Mouse (Mus musculus) ES-CJ7 (cell line): ENCODE measurements around the gene Zfp978.
"Not testable (repeated sequence)": the region's sequence is repeated elsewhere in the genome, so short reads cannot be mapped to it uniquely, and the experiment has no call there.

Source experiments
- DNase-seq: peaks from one replicate; pipeline ENCODE4 v3.0.0; 2011; ENCODE audit warnings: low read depth, low spot score

Zfp978 gene

DNA sequence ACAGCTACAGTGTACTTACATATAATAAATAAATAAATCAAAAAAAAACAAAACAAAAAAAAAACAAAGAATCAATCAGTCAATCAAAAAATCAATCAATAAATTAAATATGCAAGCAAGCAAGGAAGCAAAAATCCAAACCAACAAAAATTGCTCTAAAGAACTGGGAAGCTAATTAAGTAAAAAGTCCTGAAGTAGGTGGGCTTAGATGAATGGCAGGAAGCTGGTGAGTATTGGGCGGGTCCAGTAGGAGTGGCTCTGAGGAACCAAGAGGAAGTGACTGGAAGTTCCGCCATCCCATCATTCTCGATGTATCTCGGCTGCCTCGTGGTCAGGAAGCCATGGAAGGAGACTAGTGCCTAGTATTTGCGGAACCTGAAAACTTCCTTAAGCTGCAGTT, at the start of gene Zfp978:
Zfp978 (plus strand) TSS at position 301 of the 400 bp plus-strand sequence.
- not testable (repeated sequence) for DNase-seq

DNA sequence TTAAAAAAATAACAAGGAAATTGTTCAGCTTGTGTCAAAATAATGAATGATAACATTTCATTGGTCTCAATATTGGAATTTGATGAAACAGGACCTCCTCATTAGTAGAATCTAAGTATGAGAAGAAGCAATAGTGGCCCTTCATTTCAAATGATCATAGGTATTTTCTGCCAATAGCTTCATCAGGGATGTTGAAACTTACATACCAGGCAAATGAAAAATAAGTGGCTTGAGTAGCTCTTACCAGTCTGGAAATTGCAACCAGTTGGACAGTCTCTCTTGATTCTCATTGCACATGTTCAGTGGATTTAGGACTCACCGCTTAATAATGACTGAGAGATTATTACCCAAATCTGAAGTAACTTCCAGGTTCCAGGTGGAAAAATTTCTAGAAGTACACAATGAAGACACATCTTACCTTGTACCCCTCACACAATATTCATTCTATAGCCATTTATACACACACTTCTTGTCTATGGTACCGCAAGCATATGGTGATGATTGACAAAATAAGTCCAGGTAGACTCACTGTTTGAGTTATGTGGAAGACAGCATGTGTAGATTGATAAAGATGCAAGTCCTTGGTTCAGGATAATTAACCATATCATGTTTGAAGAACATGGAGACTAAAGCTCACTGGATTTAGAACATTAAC, 25.9 kb upstream of the Zfp978 start:
- not testable (repeated sequence) for DNase-seq

DNA sequence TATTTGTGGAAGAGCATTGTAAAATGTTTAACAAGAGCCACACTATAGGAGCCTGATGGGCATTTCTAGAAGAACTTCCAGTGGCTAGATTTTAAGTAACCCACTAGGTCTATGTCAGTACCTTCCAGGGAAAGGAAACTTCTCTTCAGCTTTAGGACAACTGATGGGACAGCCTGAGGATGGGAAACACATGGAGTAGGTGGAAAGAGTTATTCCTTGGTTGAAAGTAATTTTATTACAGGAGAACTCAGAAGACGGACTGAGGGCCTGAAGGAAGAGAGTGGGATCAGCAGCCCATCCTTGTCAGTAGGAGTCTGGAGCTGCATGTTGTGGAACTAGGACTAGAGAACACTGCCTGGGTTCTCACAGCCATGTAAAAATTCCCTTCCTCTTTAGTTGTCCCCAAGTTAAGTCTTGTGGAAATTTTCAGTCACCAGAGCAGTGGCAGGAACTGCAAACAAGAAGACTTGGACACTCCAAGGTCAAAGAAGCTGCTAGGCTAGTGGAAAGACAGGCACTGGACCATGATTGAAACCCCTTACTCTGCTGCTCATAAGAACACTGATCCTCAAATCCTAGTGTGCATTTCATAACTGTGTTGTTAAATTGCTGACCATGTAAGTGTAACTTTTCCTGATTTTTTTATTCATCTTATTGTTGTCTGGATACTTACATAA, 25.3 kb upstream of the Zfp978 start:
- peak; percentile 33 for DNase-seq

DNA sequence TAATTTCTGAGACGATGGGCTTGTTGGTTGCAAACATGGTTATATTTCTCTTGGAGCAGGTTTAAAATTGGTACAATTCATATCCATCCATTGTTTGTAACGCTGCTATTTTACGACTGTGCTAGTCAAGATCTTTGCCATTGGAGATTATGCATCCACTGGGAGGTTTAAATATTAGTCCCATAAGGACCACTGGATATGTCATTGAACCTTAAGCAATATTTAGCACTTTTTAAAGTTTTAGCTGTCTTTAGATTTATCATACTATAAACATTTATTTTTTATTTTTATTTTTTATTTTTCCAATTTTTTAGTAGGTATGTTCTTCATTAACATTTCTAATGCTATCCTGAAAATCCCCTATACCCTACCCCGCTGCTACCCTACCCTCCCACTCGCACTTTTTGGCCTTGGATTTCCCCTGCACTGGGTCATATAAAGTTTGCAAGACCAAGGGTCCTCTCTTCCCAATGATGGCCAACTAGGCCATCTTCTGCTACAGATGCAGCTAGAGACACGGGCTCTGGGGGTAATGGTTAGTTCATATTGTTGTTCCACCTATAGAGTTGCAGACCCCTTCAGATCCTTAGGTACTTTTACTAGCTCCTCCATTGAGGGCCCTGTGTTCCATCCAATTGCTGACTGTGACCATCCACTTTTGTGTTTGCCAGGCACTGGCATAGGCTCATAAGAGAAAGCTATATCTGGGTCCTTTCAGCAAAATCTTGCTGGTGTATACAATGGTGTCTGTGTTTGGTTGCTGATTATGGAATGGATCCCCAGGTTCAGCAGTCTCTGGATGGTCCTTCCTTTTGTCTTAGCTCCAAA, 24.5 kb upstream of the Zfp978 start:
- not testable (repeated sequence) for DNase-seq

DNA sequence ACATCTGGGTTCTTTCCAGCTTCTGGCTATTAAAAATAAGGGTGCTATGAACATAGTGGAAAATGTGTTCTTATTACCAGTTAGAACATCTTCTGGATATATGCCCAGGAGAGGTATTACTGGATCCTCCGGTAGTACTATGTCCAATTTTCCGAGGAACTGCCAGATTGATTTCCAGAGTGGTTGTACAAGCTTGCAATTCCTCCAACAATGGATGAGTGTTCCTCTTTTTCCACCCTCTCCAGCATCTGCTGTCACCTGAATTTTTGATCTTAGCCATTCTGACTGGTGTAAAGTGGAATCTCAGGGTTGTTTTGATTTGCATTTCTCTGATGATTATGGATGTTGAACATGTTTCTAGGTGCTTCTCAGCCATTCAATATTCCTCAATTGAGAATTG, 23.6 kb upstream of the Zfp978 start:
- not testable (repeated sequence) for DNase-seq

DNA sequence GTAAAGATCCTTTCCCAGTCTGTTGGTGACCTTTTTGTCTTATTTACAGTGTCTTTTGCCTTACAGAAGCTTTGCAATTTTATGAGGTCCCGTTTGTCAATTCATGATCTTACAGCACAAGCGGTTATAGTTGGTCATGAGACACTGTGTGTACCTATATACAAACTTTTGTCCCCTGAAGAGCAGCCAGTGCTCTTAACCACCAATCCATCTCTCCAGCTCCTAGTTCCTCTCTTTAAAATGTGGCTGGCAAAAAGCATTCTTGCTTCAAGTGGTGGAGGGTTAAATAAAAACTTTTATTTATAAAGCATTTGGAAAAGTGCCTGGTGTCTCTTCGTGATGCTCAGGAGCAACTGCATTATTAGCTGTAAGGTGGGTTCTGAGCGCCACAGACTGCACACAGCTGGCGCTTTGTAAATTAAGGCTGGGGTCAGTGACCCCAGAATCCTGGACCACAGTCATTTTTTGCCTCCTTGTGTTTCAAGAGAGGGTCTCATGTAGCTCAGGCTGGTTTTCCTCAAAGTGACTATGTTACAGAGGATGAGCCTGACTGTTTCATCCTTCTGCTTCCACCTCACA, 23.0 kb upstream of the Zfp978 start:
- DNase-seq: no peak

DNA sequence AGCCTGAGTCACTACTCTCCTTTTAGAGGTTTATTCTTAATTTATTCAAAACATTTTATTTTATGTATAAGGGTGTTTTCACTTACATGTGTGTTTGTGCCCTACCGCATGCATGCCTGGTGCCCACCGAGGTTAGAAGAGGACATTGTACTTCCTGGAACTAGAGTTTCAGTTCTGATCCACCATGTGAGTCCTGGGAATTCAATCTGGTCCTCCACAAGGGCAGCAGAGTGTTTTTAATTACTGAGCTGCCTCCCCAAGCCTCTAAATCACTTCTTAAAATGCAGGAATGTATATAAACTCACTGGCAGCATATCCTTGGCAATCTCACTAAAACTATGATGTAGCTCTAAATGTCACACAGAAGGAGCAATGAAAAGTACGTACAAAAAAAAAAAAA, 22.4 kb upstream of the Zfp978 start:
- not testable (repeated sequence) for DNase-seq

DNA sequence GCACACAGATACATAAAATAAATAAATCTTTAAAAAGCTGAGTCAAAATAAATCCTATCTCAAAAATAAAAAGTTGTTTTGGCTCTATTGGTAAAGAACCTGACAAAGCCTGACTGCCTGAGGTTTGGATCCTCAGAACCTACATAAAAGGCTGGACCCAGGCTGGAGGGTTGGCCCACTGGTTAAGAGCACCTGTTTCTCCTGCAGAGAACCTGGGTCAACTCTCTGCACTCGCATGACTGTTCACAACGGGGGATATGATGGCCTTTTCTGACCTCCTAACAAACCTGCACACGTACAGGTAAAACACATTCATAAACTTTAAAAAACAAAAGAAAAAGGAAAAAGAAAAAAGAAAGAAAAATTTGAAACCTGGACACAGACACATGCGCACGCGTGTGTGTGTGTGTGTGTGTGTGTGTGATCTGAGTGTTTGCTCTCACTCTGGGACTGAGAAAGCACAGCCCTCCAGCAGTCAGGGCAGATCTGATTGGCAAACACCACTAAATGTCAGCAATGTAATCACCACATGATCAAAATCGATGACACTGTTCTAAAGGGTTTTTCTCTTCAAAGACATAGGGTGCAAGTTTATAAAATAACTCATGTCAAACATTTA, 21.4 kb upstream of the Zfp978 start:
- not testable (repeated sequence) for DNase-seq

DNA sequence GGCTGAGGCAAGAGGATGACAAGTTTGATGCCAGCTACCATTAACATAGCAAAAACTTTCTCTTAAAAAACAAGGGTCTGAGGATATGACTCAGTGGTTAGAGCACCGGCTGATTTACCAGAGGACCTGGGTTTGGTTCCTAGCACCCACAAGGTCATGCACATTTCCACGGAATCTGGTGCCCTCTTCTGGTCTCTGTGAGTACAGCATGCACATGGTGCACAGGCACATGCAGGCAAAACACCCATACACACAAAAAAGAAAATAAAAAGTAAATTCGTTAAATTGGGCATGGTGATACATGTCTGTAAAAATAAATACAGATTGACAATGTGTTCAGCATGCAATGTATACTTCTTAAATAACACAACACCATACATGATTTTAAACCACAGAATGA, 20.9 kb upstream of the Zfp978 start:
- peak; percentile 65 for DNase-seq

DNA sequence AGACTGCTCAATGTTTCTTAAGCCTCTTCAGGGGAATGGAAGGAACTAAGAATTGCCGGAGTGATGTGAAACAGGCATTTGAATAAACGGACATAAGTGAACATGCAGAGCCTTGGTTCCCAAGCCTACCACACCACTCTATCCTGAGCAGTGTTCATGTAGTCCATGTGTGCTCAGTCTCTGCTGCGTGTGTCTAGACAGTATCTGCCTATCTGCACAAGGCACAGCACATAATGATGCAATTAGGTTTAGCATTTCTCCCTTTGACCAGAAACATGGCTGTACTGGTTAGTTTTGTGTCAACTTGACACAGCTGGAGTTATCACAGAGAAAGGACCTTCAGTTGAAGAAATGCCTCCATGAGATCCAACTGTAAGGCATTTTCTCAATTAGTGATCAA, 20.2 kb upstream of the Zfp978 start:
- DNase-seq: not testable (repeated sequence)

DNA sequence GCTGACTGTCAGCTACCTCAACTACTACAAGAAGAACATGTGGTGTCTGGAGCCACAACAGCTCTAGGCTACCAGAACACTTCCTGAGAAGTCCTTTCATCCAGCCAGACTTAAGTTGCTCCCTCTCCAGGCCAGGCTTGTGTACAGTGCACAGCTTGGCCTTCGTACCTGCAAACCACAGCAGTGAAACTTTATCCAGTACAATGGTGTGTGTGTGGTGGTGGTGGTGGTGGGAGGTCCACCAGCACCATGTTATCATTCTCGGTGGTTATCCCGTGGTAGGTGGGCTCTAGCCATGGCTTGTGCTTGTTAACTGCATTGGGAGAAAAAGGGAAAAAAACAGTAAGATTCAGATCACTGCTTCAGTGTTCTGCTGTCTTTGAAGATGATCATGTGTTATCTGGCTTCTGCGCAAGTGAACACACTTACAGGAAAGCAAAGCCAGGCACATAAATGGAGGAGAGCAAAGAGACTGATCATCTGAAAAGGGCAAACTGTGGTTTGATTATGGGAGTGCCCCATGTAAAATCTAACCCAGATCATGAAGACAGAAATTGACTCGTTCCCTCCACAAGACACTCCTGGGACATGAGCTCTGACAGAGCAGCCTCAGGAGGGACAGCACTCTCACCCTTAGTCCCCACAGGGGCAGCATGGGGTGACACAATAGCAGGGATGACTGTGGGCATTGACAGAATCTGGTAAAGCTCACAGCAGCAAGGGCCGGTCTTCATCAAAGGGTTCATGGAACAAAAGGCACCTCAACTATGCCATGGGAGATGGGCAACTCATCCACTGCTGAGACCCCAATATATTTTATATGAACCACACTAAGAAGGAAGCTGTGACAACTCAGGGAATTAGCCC, 17.8 kb upstream of the Zfp978 start:
- peak; percentile 35 for DNase-seq

DNA sequence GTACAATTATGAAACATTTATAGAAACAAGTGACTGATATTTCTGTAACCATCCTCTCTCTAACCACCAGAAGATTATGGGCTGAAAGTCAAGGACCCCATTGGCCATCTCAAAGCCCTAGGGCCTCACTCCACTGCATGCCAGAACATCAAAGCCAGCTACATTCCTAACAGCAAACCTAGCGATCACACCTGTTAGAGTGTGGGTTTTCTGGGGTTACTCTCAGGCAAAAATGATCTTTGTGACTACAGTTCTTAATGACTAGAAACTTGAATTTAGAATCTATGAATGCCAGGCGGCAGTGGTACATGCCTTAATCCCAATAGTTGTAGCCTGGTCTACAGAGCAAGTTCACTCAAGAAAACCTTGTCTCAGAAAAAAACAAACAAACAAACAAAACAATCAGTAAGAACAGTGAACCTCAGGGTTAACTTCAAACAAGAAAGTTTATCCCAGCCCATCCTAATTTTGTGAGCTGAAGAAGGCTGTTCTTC, 16.0 kb upstream of the Zfp978 start:
- DNase-seq: not testable (repeated sequence)

DNA sequence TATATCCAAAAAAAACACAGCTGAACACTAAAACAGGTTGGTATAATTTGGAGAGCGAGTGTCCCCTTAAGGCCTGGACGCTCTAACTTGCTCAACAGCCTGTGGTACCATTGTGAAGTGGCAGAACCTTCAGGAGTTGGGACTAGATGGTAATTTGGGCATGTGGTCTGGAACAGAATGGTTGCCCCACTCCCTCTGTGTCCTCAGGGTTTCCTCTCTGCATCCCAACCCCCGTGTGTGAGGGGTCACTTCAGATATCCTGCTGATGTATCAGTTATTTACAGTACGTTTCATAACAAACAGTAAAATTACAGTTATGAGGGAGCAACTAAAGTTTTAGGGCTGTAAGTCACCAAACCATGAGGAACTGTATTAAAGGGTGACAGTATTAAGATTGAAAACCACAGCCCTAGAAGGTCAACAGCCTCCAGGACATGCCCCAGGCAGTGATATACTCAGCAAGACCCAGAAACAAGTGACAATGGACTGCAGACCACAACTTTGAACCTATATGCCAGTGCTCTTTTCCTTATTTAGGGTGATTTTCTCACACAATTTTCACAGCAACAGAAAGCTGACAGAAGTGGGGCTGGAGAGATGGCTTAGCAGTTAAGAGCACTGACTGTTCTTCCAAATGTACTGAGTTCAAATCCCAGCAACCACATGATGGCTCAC, 14.6 kb upstream of the Zfp978 start:
- DNase-seq: not testable (repeated sequence)

DNA sequence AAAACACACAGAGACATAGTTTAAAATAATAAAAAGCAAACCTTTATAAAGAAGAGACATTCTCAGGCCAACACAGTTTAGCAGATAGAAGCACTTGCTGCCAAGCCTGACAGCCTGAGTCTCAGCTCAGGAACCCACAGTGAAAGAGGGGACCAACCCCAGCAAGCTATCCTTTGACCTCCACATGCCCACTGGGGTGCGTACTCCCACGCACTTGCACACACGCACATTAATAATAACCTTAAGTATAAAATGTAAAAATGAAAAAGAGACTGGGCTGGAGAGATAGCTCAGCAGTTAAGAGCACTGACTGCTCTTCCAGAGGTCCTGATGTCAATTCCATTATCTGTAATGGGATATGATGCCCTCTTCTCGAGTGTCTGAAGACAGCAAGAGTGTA, 13.8 kb upstream of the Zfp978 start:
- DNase-seq: not testable (repeated sequence)

DNA sequence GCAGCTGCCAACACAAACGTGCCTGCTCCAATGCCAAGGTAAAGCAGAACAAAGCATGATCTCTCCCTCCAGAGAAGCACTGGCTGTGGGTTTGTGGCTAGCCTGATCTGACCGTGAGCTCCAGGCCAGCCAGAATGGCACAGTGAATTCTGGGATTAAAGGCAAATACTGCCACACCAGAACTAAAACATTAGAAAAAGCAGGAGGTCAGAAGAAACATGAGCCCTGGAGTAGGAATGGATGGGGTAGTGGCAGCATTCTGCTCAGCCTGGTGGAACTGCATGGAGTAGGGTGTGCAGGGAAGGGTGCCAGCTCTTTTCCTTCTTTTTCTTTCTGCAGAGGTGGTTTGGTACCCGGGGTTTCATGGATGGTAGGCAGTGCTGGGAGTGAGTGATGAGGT, 13.2 kb upstream of the Zfp978 start:
- not testable (repeated sequence) for DNase-seq

DNA sequence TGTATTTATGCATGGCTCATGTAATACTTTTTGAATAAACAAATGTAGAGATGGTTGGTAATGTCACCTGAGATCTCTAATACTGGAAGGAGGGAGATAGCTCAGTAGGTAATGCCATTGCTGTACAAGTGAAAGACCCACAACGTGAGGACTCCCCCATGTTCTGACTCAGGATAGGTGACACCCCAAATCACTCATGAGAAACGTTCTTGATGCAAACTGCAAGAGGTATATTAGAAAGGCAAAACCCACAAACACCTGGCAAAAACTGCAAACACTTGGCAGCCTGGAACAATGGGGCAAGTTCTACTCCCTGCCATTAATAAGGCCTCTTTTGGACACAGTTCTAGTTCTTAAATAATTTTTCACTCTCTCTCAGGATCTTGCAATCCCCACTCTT, 12.7 kb upstream of the Zfp978 start:
- DNase-seq: not testable (repeated sequence)

DNA sequence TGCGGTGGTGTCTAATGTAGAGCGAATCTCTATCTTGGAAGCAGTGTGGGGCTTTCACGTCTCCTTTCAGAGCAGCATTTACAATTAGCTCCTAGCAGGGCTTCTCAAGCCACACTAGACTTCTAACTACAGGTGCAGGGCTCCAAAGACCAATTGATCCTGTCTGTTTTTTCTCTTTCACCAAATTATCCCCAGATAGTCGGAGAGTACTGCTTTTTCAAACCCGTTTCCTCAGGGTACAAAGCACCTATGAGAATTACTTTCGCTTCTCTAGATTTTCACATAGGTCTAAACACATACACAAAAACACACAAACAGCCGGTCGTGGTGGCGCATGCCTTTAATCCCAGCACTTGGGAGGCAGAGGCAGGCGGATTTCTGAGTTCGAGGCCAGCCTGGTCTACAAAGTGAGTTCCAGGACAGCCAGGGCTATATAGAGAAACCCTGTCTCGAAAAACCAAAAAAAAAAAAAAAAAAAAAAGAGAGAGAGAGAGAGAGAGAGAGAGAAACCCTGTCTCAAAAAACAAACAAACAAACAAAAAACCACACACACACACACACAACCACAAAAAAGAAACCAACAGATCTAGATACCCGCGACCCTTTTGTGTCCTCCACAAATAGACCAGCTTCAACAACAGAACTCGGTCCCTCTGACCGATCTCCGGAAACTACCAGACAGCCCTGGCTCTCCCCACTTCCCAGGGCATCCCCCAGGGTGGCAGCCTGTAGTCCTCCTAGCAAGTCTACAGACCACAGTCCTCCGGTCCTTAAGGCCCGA, 12.0 kb upstream of the Zfp978 start:
- not testable (repeated sequence) for DNase-seq

DNA sequence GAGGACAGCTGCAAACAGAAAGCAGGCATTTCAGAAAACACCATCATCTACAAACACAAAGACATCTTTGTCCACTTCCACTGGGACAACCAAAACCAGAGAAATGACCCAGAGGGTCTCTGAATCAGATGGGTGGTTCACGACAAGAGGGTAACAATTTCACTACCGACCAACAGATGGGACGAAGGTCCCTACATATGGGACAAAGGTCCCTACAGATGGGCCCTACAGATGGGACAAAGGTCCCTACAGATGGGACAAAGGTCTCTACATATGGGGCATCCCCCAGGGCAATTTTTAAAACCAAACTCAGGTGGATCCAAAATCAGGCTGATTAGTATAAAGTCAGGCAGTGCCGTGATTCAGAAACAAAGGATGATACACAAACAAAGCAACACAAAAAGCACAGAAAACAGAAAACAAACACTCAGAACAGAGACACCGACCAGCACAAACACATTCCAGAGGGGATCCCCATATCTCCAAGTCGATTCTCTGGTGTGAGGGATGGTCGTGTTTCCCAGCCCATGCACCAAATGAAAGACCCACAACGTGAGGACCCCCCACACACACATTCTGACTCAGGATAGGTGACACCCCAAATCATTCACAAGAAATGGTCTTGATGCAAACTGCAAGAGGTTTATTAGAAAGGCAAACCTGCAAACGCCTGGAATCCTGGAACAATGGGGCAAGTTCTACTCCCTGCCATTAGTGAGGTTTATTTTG, 11.3 kb upstream of the Zfp978 start:
- not testable (repeated sequence) for DNase-seq
